Mouse (Mus musculus) bone marrow macrophage, adult 2 months (primary cell): ENCODE measurements around the gene Trim2.

Source experiments
- CTCF ChIP-seq: IDR thresholded peaks from 2 replicates; pipeline ENCODE4 v1.5.1; 2012; ENCODE audit warnings: low read depth, mild to moderate bottlenecking, low read length, moderate library complexity
- POLR2A ChIP-seq: IDR thresholded peaks from 2 replicates; pipeline ENCODE4 v1.6.1; 2012; ENCODE audit warnings: mild to moderate bottlenecking, low read depth, low read length, borderline replicate concordance

- TF ChIP-seq CTCF (no peak), POLR2A (no peak)
Measured at GRCm38 (mm10) chr3:84246421-84246861, 60.2 kb downstream of the Trim2 start.
